Comparison of ENCODE assay signal across 9 mouse cellular contexts in the genomic region with DNA sequence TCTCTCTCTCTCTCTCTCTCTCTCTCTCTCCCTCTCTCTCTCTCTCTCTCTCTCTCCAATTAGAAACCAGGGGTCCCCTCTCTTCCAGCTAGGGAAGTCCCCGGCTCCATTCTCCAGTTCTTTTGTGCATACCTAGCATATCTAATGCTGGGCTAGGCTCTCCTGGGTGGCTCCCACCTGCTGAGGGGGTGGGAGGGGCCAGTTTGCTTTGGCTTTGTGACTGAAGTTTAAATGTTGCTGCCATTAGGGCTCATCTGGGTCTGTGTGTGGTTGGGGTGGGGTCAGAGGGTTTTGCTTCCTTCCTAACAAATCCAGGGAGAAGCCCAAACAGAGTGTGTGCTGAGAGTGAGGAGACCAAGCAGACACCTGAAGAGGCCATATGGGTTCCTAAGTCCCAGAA. TPM values are rescaled to one million over a fixed set of nuclear protein-coding genes. Genes with fewer than 3 reads are reported as not detected.
A peak's percentile ranks its signal among the peaks of the same experiment; 100 is the strongest.
DNase-seq lines count a peak whose midpoint lies in the region; ATAC-seq lines count a peak whose summit lies in the region.
"Had no signal": no experiment of that assay in that cellular context is flagged by ENCODE, and none has a peak within 500 bp of the region (broad histone marks: within the 10 kb centered on the region; RNA-seq: fewer than 3 reads in every experiment).

No protein-coding gene starts in this region.

- ATAC-seq in embryonic facial prominence, embryonic 12.5 days (ENCODE audit: insufficient number of reproducible peaks, insufficient read depth, low FRiP score, low TSS enrichment) = no peak
- no peak for ATAC-seq in hindbrain, embryonic 14.5 days (ENCODE audit: low FRiP score)
- no peak for ATAC-seq in neural tube, embryonic 12.5 days (ENCODE audit: low FRiP score, low read depth)

- no peak overlapping the region for H3K4me2 ChIP-seq in embryonic facial prominence, embryonic 12.5 days (replicated peaks)
- H3K4me2 ChIP-seq in hindbrain, embryonic 14.5 days (replicated peaks) = no peak overlapping the region
- H3K4me2 ChIP-seq in neural tube, embryonic 12.5 days (replicated peaks) = peak overlapping the region; percentile 99

- no peaks in the 10 kb centered on the region for H3K27me3 ChIP-seq in embryonic facial prominence, embryonic 12.5 days
- H3K27me3 ChIP-seq in hindbrain, embryonic 14.5 days (ENCODE audit: control insufficient read depth, insufficient read depth, low read length) = no peaks in the 10 kb centered on the region
- H3K27me3 ChIP-seq in neural tube, embryonic 12.5 days (replicated peaks) = no peaks in the 10 kb centered on the region

- H3K36me3 ChIP-seq in embryonic facial prominence, embryonic 12.5 days = no peaks in the 10 kb centered on the region
- H3K36me3 ChIP-seq in hindbrain, embryonic 14.5 days (replicated peaks; ENCODE audit: control insufficient read depth, insufficient read depth) = no peaks in the 10 kb centered on the region
- peaks cover 8% of the 10 kb centered on the region; the same call in 1 of the 2 replicates for H3K36me3 ChIP-seq in neural tube, embryonic 12.5 days

- H3K9me3 ChIP-seq in embryonic facial prominence, embryonic 12.5 days = no peaks in the 10 kb centered on the region
- no peaks in the 10 kb centered on the region for H3K9me3 ChIP-seq in hindbrain, embryonic 14.5 days (ENCODE audit: control insufficient read depth, low read length)
- no peaks in the 10 kb centered on the region for H3K9me3 ChIP-seq in neural tube, embryonic 12.5 days

- no peak overlapping the region for H3K9ac ChIP-seq in embryonic facial prominence, embryonic 12.5 days
- H3K9ac ChIP-seq in hindbrain, embryonic 14.5 days = peak overlapping the region; percentile 98
- peak overlapping the region; percentile 99; the same call in 1 of the 2 replicates for H3K9ac ChIP-seq in neural tube, embryonic 12.5 days

- peaks cover 54% of the 10 kb centered on the region for H3K4me1 ChIP-seq in embryonic facial prominence, embryonic 12.5 days
- peaks cover 40% of the 10 kb centered on the region for H3K4me1 ChIP-seq in hindbrain, embryonic 14.5 days (replicated peaks; ENCODE audit: control insufficient read depth, insufficient read depth, low read length)
- H3K4me1 ChIP-seq in neural tube, embryonic 12.5 days = peaks cover 46% of the 10 kb centered on the region

- peak overlapping the region; percentile 91 for H3K27ac ChIP-seq in embryonic facial prominence, embryonic 12.5 days
- H3K27ac ChIP-seq in hindbrain, embryonic 14.5 days = no peak overlapping the region; the same call in 1 of the 2 replicates
- no peak overlapping the region for H3K27ac ChIP-seq in neural tube, embryonic 12.5 days
- H3K27ac ChIP-seq: left cerebral cortex, adult 2 months; macrophage had no signal

- DNase-seq in kidney, postnatal 14 days = peak; percentile 44
- DNase-seq in kidney, adult 9 months = no peak
- no peak for DNase-seq in hindbrain, embryonic 14.5 days (ENCODE audit: low spot score)
- no peak for DNase-seq in layer of hippocampus, postnatal 36 days
- no peak for DNase-seq in thymus, postnatal 0 days (ENCODE audit: low spot score)

- H3K4me3 ChIP-seq in embryonic facial prominence, embryonic 12.5 days = no peak overlapping the region
- no peak overlapping the region for H3K4me3 ChIP-seq in hindbrain, embryonic 14.5 days (replicated peaks; ENCODE audit: low read length)
- H3K4me3 ChIP-seq in neural tube, embryonic 12.5 days = no peak overlapping the region
- H3K4me3 ChIP-seq: left cerebral cortex, adult 2 months had no signal

- 41% methylated on average over 1 of the region's 1 CpGs for WGBS in embryonic facial prominence, embryonic 12.5 days
- WGBS in hindbrain, embryonic 14.5 days = 29% methylated on average over 1 of the region's 1 CpGs
- 6% methylated on average over 1 of the region's 1 CpGs for WGBS in neural tube, embryonic 12.5 days

RNA-seq across cellular contexts. Expression of gene Slc38a10, which starts 32.0 kb away (rescaled TPM):
- 95.0 and 99.5 TPM in 2 replicates for polyA plus RNA-seq in embryonic facial prominence, embryonic 12.5 days (2016; fragmentation: Nextera tagmentation; extraction: Ambion mirVana)
- polyA plus RNA-seq in hindbrain, embryonic 14.5 days (2014; fragmentation: Nextera tagmentation; extraction: Ambion mirVana) = 92.9 and 93.8 TPM in 2 replicates
- 119 and 121 TPM in 2 replicates for polyA plus RNA-seq in neural tube, embryonic 12.5 days (2016; fragmentation: Nextera tagmentation; extraction: Ambion mirVana)
- 10 to 100 TPM; 80.2 to 86.1 TPM for total RNA-seq in layer of hippocampus, postnatal 36 days (2021)
- polyA plus RNA-seq in thymus, postnatal 0 days (2015; fragmentation: Nextera tagmentation; extraction: Ambion mirVana) = 58.9 and 60.9 TPM in 2 replicates

RNA-seq across cellular contexts. Expression of gene Bahcc1, which starts 49.6 kb away (rescaled TPM):
- 16.8 and 18.8 TPM in 2 replicates for polyA plus RNA-seq in embryonic facial prominence, embryonic 12.5 days (2016; fragmentation: Nextera tagmentation; extraction: Ambion mirVana)
- 15.9 and 16.3 TPM in 2 replicates for polyA plus RNA-seq in hindbrain, embryonic 14.5 days (2014; fragmentation: Nextera tagmentation; extraction: Ambion mirVana)
- polyA plus RNA-seq in neural tube, embryonic 12.5 days (2016; fragmentation: Nextera tagmentation; extraction: Ambion mirVana) = 21.6 and 22.8 TPM in 2 replicates
- 10 to 100 TPM; 19.6 to 20.0 TPM for total RNA-seq in layer of hippocampus, postnatal 36 days (2021)
- polyA plus RNA-seq in thymus, postnatal 0 days (2015; fragmentation: Nextera tagmentation; extraction: Ambion mirVana) = 3.3 and 4.6 TPM in 2 replicates
